Mouse (Mus musculus) heart, embryonic 13.5 days (tissue): ENCODE data around the gene Creb3. TPM values are rescaled to one million over a fixed set of nuclear protein-coding genes. Genes with fewer than 3 reads are reported as not detected.

ENCODE experiments used
- ATAC-seq: fragments of 200-750 bp; cut with Nextera tagmentation; 2 replicates; pipeline ENCODE4 v1.8.0; 2017; ENCODE audit warnings: moderate TSS enrichment; ENCODE audit not compliant: insufficient number of reproducible peaks, low FRiP score, low TSS enrichment; ENCODE audit errors: extremely low read depth
- H3K27ac ChIP-seq: fragments of 300-500 bp; sonication (generic); replicated peaks from 2 replicates; pipeline ENCODE4 v1.5.1; 2015; ENCODE audit warnings: moderate library complexity, mild to moderate bottlenecking, inconsistent platforms
- H3K27me3 ChIP-seq: fragments of 300-500 bp; sonication (generic); replicated peaks from 2 replicates; pipeline ENCODE4 v1.6.1; 2015; ENCODE audit warnings: mild to moderate bottlenecking, inconsistent platforms
- H3K36me3 ChIP-seq: fragments of 300-500 bp; sonication (generic); 2 replicates; pipeline ENCODE4 v1.6.1; 2015; ENCODE audit warnings: mild to moderate bottlenecking, inconsistent platforms
- H3K4me1 ChIP-seq: fragments of 300-500 bp; sonication (generic); 2 replicates; pipeline ENCODE4 v1.6.1; 2015; ENCODE audit warnings: inconsistent platforms
- H3K4me2 ChIP-seq: fragments of 300-500 bp; sonication (generic); 2 replicates; pipeline ENCODE4 v1.6.1; 2015; ENCODE audit warnings: inconsistent platforms, mild to moderate bottlenecking, moderate library complexity
- H3K4me3 ChIP-seq: fragments of 300-500 bp; sonication (generic); 2 replicates; pipeline ENCODE4 v1.5.1; 2015; ENCODE audit warnings: moderate library complexity, mild to moderate bottlenecking, inconsistent platforms
- H3K9ac ChIP-seq: fragments of 300-500 bp; sonication (generic); 2 replicates; pipeline ENCODE4 v1.6.1; 2015; ENCODE audit warnings: inconsistent platforms, mild to moderate bottlenecking, moderate library complexity
- H3K9me3 ChIP-seq: fragments of 300-500 bp; sonication (generic); 2 replicates; pipeline ENCODE4 v1.6.1; 2016; ENCODE audit warnings: inconsistent platforms
- WGBS: fragments of 180-500 bp; shearing (Covaris S2); methylation state at CpG from one replicate; pipeline ENCODE4 v1.1.7; 2015; ENCODE audit warnings: mixed read lengths; 5-methylcytosine and 5-hydroxymethylcytosine counted together
- polyA plus RNA-seq: library from polyadenylated mRNA; unstranded; fragments of >200 nt; fragmentation: Nextera tagmentation; extraction: Ambion mirVana; gene quantifications from 2 replicates; pipeline ENCODE4 v1.2.1, GENCODE M21; 2015

Creb3 gene
- polyA plus RNA-seq, 1 experiment from 2014 or later, result 59.1 TPM

- peak overlapping the region; percentile 86 for H3K4me2 ChIP-seq
- H3K4me1 ChIP-seq, result peaks cover 53% of the 10 kb centered on the region
- WGBS, result 10% methylated on average over 13 of the region's 13 CpGs
Measured at GRCm38 (mm10) chr4:43558631-43559356, 3.3 kb upstream of the Creb3 start.

GRCm38 (mm10) chr4:43559519-43560242, 2.5 kb upstream of the Creb3 start:
- no peak for ATAC-seq
- Histone ChIP-seq H3K4me3 (peak overlapping the region; percentile 85), H3K9me3 (no peaks in the 10 kb centered on the region), H3K9ac (peak overlapping the region; percentile 98), H3K27ac (peak overlapping the region; percentile 100), H3K36me3 (peaks cover 43% of the 10 kb centered on the region), H3K4me2 (peak overlapping the region; percentile 86), H3K27me3 (no peaks in the 10 kb centered on the region), H3K4me1 (peaks cover 58% of the 10 kb centered on the region)
- WGBS, result 47% methylated on average over 13 of the region's 13 CpGs

More at GRCm38 (mm10) chr4:43558631-43559356, 3.3 kb upstream of the Creb3 start:
- peaks cover 45% of the 10 kb centered on the region for H3K36me3 ChIP-seq
- H3K27me3 ChIP-seq, result no peaks in the 10 kb centered on the region
- no peaks in the 10 kb centered on the region for H3K9me3 ChIP-seq
- 0 out of 2 replicates have a peak, but pooled peaks have one; percentile 23 for ATAC-seq
- H3K9ac ChIP-seq, result peak overlapping the region; percentile 98
- H3K27ac ChIP-seq, result peak overlapping the region; percentile 100
- H3K4me3 ChIP-seq, result peak overlapping the region; percentile 85

GRCm38 (mm10) chr4:43560243-43560611, 1.9 kb upstream of the Creb3 start:
- Histone ChIP-seq H3K36me3 (peaks cover 43% of the 10 kb centered on the region), H3K9ac (peak overlapping the region; percentile 98), H3K9me3 (no peaks in the 10 kb centered on the region), H3K27me3 (no peaks in the 10 kb centered on the region), H3K27ac (peak overlapping the region; percentile 100), H3K4me2 (peak overlapping the region; percentile 86), H3K4me3 (peak overlapping the region; percentile 85), H3K4me1 (peaks cover 58% of the 10 kb centered on the region)
- no peak for ATAC-seq
- 4% methylated on average over 6 of the region's 6 CpGs for WGBS

- no peak for ATAC-seq
- H3K9ac ChIP-seq, result peak overlapping the region; percentile 98
- 6% methylated on average over 2 of the region's 2 CpGs for WGBS
- H3K4me3 ChIP-seq, result peak overlapping the region; percentile 85
- H3K27me3 ChIP-seq, result no peaks in the 10 kb centered on the region
- peak overlapping the region; percentile 86 for H3K4me2 ChIP-seq
- peaks cover 58% of the 10 kb centered on the region for H3K4me1 ChIP-seq
- H3K9me3 ChIP-seq, result no peaks in the 10 kb centered on the region
- peak overlapping the region; percentile 100 for H3K27ac ChIP-seq
- H3K36me3 ChIP-seq, result peaks cover 43% of the 10 kb centered on the region
Measured at GRCm38 (mm10) chr4:43560976-43561375, 1.2 kb upstream of the Creb3 start.

GRCm38 (mm10) chr4:43561436-43561996, 616 bp upstream of the Creb3 start:
- Histone ChIP-seq H3K27ac (peak overlapping the region; percentile 100), H3K4me3 (peak overlapping the region; percentile 85), H3K27me3 (no peaks in the 10 kb centered on the region), H3K9ac (peak overlapping the region; percentile 98), H3K36me3 (peaks cover 43% of the 10 kb centered on the region), H3K4me1 (peaks cover 58% of the 10 kb centered on the region), H3K9me3 (no peaks in the 10 kb centered on the region), H3K4me2 (peak overlapping the region; percentile 86)
- WGBS, result 3% methylated on average over 16 of the region's 16 CpGs
- ATAC-seq, result no peak

- Histone ChIP-seq H3K4me1 (peaks cover 47% of the 10 kb centered on the region), H3K4me3 (peak overlapping the region; percentile 85), H3K9ac (peak overlapping the region; percentile 98), H3K36me3 (peaks cover 49% of the 10 kb centered on the region), H3K27me3 (no peaks in the 10 kb centered on the region), H3K9me3 (no peaks in the 10 kb centered on the region), H3K4me2 (peak overlapping the region; percentile 86), H3K27ac (peak overlapping the region; percentile 100)
- 3% methylated on average over 22 of the region's 22 CpGs for WGBS
- no peak for ATAC-seq
Measured at GRCm38 (mm10) chr4:43562769-43563600, 853 bp downstream of the Creb3 start.

GRCm38 (mm10) chr4:43563601-43563875, 1.4 kb downstream of the Creb3 start:
- Histone ChIP-seq H3K9me3 (no peaks in the 10 kb centered on the region), H3K27ac (peak overlapping the region; percentile 100), H3K4me1 (peaks cover 41% of the 10 kb centered on the region), H3K4me3 (peak overlapping the region; percentile 85), H3K9ac (peak overlapping the region; percentile 98), H3K4me2 (peak overlapping the region; percentile 86), H3K27me3 (no peaks in the 10 kb centered on the region), H3K36me3 (peaks cover 54% of the 10 kb centered on the region)
- WGBS, result 46% methylated on average over 4 of the region's 4 CpGs
- no peak for ATAC-seq

- H3K27me3 ChIP-seq, result no peaks in the 10 kb centered on the region
- peaks cover 34% of the 10 kb centered on the region for H3K4me1 ChIP-seq
- peak overlapping the region; percentile 98; the same call in 1 of the 2 replicates for H3K9ac ChIP-seq
- no peaks in the 10 kb centered on the region for H3K9me3 ChIP-seq
- H3K27ac ChIP-seq, result peak overlapping the region; percentile 100
- WGBS, result 23% methylated on average over 2 of the region's 2 CpGs
- peak overlapping the region; percentile 86 for H3K4me2 ChIP-seq
- ATAC-seq, result no peak
- H3K36me3 ChIP-seq, result peaks cover 57% of the 10 kb centered on the region
- H3K4me3 ChIP-seq, result peak overlapping the region; percentile 85; the same call in 1 of the 2 replicates
Measured at GRCm38 (mm10) chr4:43564231-43564630, 2.1 kb downstream of the Creb3 start.

- Histone ChIP-seq H3K4me2 (no peak overlapping the region), H3K9ac (no peak overlapping the region)
Measured at GRCm38 (mm10) chr4:43567140-43567539, 5.0 kb downstream of the Creb3 start.

GRCm38 (mm10) chr4:43571395-43572045, 9.4 kb downstream of the Creb3 start:
- Histone ChIP-seq H3K27me3 (no peaks in the 10 kb centered on the region), H3K9me3 (no peaks in the 10 kb centered on the region), H3K9ac (peak overlapping the region; percentile 40; the same call in 1 of the 2 replicates), H3K4me2 (no peak overlapping the region), H3K4me3 (no peak overlapping the region), H3K4me1 (peaks cover 18% of the 10 kb centered on the region), H3K27ac (no peak overlapping the region), H3K36me3 (peaks cover 79% of the 10 kb centered on the region)
- ATAC-seq, result no peak
- WGBS, result 77% methylated on average over 6 of the region's 6 CpGs

More at GRCm38 (mm10) chr4:43567140-43567539, 5.0 kb downstream of the Creb3 start:
- Histone ChIP-seq H3K4me3 (no peak overlapping the region), H3K27me3 (no peaks in the 10 kb centered on the region), H3K4me1 (peaks cover 15% of the 10 kb centered on the region), H3K27ac (no peak overlapping the region), H3K9me3 (no peaks in the 10 kb centered on the region), H3K36me3 (peaks cover 81% of the 10 kb centered on the region)
- WGBS, result 96% methylated on average over 9 of the region's 9 CpGs
- ATAC-seq, result no peak
